10 mouse cellular contexts compared by ENCODE assay signal in genomic region chr7:28815230-28815629, GRCm38 (mm10). TPM values are rescaled to one million over a fixed set of nuclear protein-coding genes. Genes with fewer than 3 reads are reported as not detected.
DNase-seq lines count a peak whose midpoint lies in the region; ATAC-seq and TF ChIP-seq lines count a peak whose summit lies in the region.
"Had no signal": no experiment of that assay in that cellular context is flagged by ENCODE, and none has a peak within 500 bp of the region (broad histone marks: within the 10 kb centered on the region; RNA-seq: fewer than 3 reads in every experiment).

No protein-coding gene starts in this region.

- H3K4me3 ChIP-seq in hindbrain, embryonic 10.5 days: 0 out of 2 replicates have a peak overlapping the region, but pooled peaks have one; percentile 12
- H3K4me3 ChIP-seq in hindbrain, embryonic 16.5 days (ENCODE audit: low read length): no peak overlapping the region
- peak overlapping the region; percentile 18; the same call in 1 of the 2 replicates for H3K4me3 ChIP-seq in midbrain, embryonic 10.5 days
- H3K4me3 ChIP-seq in midbrain, postnatal 0 days (ENCODE audit: low read depth, low read length): no peak overlapping the region
- H3K4me3 ChIP-seq in embryonic facial prominence, embryonic 10.5 days: peak overlapping the region; percentile 14; the same call in 1 of the 2 replicates
- no peak overlapping the region for H3K4me3 ChIP-seq in stomach, embryonic 16.5 days (replicated peaks; ENCODE audit: low read length)

- H3K9me3 ChIP-seq in hindbrain, embryonic 10.5 days: no peaks in the 10 kb centered on the region
- no peaks in the 10 kb centered on the region for H3K9me3 ChIP-seq in hindbrain, embryonic 16.5 days (ENCODE audit: control insufficient read depth, low read length)
- H3K9me3 ChIP-seq in midbrain, embryonic 10.5 days (replicated peaks): no peaks in the 10 kb centered on the region
- no peaks in the 10 kb centered on the region for H3K9me3 ChIP-seq in midbrain, postnatal 0 days (ENCODE audit: low read length)
- H3K9me3 ChIP-seq in embryonic facial prominence, embryonic 10.5 days: no peaks in the 10 kb centered on the region
- no peaks in the 10 kb centered on the region for H3K9me3 ChIP-seq in stomach, embryonic 16.5 days (replicated peaks; ENCODE audit: control insufficient read depth, low read length)

- peaks cover 87% of the 10 kb centered on the region for H3K36me3 ChIP-seq in hindbrain, embryonic 10.5 days
- H3K36me3 ChIP-seq in hindbrain, embryonic 16.5 days (ENCODE audit: control insufficient read depth, insufficient read depth, low read length): peaks cover 62% of the 10 kb centered on the region
- H3K36me3 ChIP-seq in midbrain, embryonic 10.5 days: peaks cover 85% of the 10 kb centered on the region
- H3K36me3 ChIP-seq in midbrain, postnatal 0 days (ENCODE audit: insufficient read depth, low read length): peaks cover 59% of the 10 kb centered on the region
- H3K36me3 ChIP-seq in embryonic facial prominence, embryonic 10.5 days (replicated peaks): peaks cover 86% of the 10 kb centered on the region
- peaks cover 55% of the 10 kb centered on the region for H3K36me3 ChIP-seq in stomach, embryonic 16.5 days (ENCODE audit: control insufficient read depth, insufficient read depth, low read length)

- peaks cover 84% of the 10 kb centered on the region for H3K4me1 ChIP-seq in hindbrain, embryonic 10.5 days (replicated peaks)
- H3K4me1 ChIP-seq in hindbrain, embryonic 16.5 days (ENCODE audit: control insufficient read depth, insufficient read depth, low read depth, low read length): peaks cover 24% of the 10 kb centered on the region
- H3K4me1 ChIP-seq in midbrain, embryonic 10.5 days: peaks cover 85% of the 10 kb centered on the region
- H3K4me1 ChIP-seq in midbrain, postnatal 0 days (ENCODE audit: insufficient read depth, low read length): peaks cover 12% of the 10 kb centered on the region; the same call in 1 of the 2 replicates
- peaks cover 79% of the 10 kb centered on the region for H3K4me1 ChIP-seq in embryonic facial prominence, embryonic 10.5 days
- peaks cover 55% of the 10 kb centered on the region for H3K4me1 ChIP-seq in stomach, embryonic 16.5 days (ENCODE audit: control insufficient read depth, insufficient read depth, low read length)

- H3K27me3 ChIP-seq in hindbrain, embryonic 10.5 days (ENCODE audit: insufficient read depth, poor library complexity, severe bottlenecking): no peaks in the 10 kb centered on the region
- no peaks in the 10 kb centered on the region for H3K27me3 ChIP-seq in hindbrain, embryonic 16.5 days (replicated peaks; ENCODE audit: control insufficient read depth, insufficient read depth, low read length)
- H3K27me3 ChIP-seq in midbrain, embryonic 10.5 days (ENCODE audit: low read depth, poor library complexity, severe bottlenecking): no peaks in the 10 kb centered on the region
- no peaks in the 10 kb centered on the region for H3K27me3 ChIP-seq in midbrain, postnatal 0 days (ENCODE audit: insufficient read depth, low read length)
- H3K27me3 ChIP-seq in embryonic facial prominence, embryonic 10.5 days (replicated peaks; ENCODE audit: low read depth, poor library complexity, severe bottlenecking): no peaks in the 10 kb centered on the region
- H3K27me3 ChIP-seq in stomach, embryonic 16.5 days (ENCODE audit: control insufficient read depth, insufficient read depth, low read length): no peaks in the 10 kb centered on the region

- 92% methylated on average over 9 of the region's 9 CpGs for WGBS in hindbrain, embryonic 10.5 days
- 89% methylated on average over 9 of the region's 9 CpGs for WGBS in hindbrain, embryonic 16.5 days
- WGBS in midbrain, embryonic 10.5 days: 94% methylated on average over 9 of the region's 9 CpGs
- WGBS in midbrain, postnatal 0 days: 91% methylated on average over 9 of the region's 9 CpGs
- WGBS in embryonic facial prominence, embryonic 10.5 days: 93% methylated on average over 9 of the region's 9 CpGs
- WGBS in stomach, embryonic 16.5 days: 89% methylated on average over 9 of the region's 9 CpGs

- H3K27ac ChIP-seq in hindbrain, embryonic 10.5 days: no peak overlapping the region
- no peak overlapping the region for H3K27ac ChIP-seq in hindbrain, embryonic 16.5 days (ENCODE audit: low read depth, low read length)
- no peak overlapping the region for H3K27ac ChIP-seq in midbrain, embryonic 10.5 days (replicated peaks)
- H3K27ac ChIP-seq in midbrain, postnatal 0 days (ENCODE audit: low read depth, low read length): no peak overlapping the region
- no peak overlapping the region for H3K27ac ChIP-seq in embryonic facial prominence, embryonic 10.5 days (replicated peaks)
- H3K27ac ChIP-seq in stomach, embryonic 16.5 days (ENCODE audit: low read length): no peak overlapping the region

- H3K9ac ChIP-seq in hindbrain, embryonic 16.5 days (ENCODE audit: low read depth, low read length): no peak overlapping the region
- H3K9ac ChIP-seq in midbrain, postnatal 0 days (replicated peaks; ENCODE audit: low read length, poor library complexity, severe bottlenecking): no peak overlapping the region
- H3K9ac ChIP-seq in stomach, embryonic 16.5 days (ENCODE audit: low read length): 0 out of 2 replicates have a peak overlapping the region, but pooled peaks have one; percentile 8

- no peak for ATAC-seq in hindbrain, embryonic 16.5 days
- no peak for ATAC-seq in midbrain, postnatal 0 days (ENCODE audit: low FRiP score)
- ATAC-seq in stomach, embryonic 16.5 days (ENCODE audit: insufficient read depth, low FRiP score): no peak
- ATAC-seq in megakaryocyte, adult 5-6 weeks (ENCODE audit: poor library complexity, severe bottlenecking): no peak

- TF ChIP-seq CTCF in midbrain, postnatal 0 days (IDR thresholded peaks at IDR 0.05): no peak

- no peak overlapping the region for H3K4me2 ChIP-seq in hindbrain, embryonic 16.5 days (ENCODE audit: low read length)
- no peak overlapping the region for H3K4me2 ChIP-seq in midbrain, postnatal 0 days (ENCODE audit: low read depth, low read length, poor library complexity, severe bottlenecking)
- H3K4me2 ChIP-seq in stomach, embryonic 16.5 days (ENCODE audit: low read depth, low read length): no peak overlapping the region

- no peak for DNase-seq in hindbrain, embryonic 10.5 days (ENCODE audit: low spot score)
- no peak for DNase-seq in midbrain, embryonic 10.5 days (ENCODE audit: low spot score)
- DNase-seq in midbrain, postnatal 0 days (ENCODE audit: low spot score): no peak
- no peak for DNase-seq in embryonic facial prominence, embryonic 10.5 days (ENCODE audit: low spot score)
- DNase-seq: adrenal gland, adult 2 months; cerebellum, postnatal 10 days; lung, adult 18-20 months had no signal

RNA-seq across cellular contexts. Expression of gene Hnrnpl, which starts 6.9 kb away (rescaled TPM):
- 312 TPM in 2 replicates for polyA plus RNA-seq in hindbrain, embryonic 10.5 days (2016; fragmentation: Nextera tagmentation; extraction: Ambion mirVana)
- 117 and 127 TPM in 2 replicates for polyA plus RNA-seq in hindbrain, embryonic 16.5 days (2015; fragmentation: Nextera tagmentation; extraction: Ambion mirVana)
- polyA plus RNA-seq in midbrain, embryonic 10.5 days (2016; fragmentation: Nextera tagmentation; extraction: Ambion mirVana): 279 and 293 TPM in 2 replicates
- 253 and 265 TPM in 2 replicates for total RNA-seq in midbrain, postnatal 0 days (2014; rRNA removed)
- polyA plus RNA-seq in midbrain, postnatal 0 days (2015; fragmentation: Nextera tagmentation; extraction: Ambion mirVana): 146 and 175 TPM in 2 replicates
- polyA plus RNA-seq in embryonic facial prominence, embryonic 10.5 days (2016; fragmentation: Nextera tagmentation; extraction: Ambion mirVana): 325 and 346 TPM in 2 replicates
- 170 and 200 TPM in 2 replicates for polyA plus RNA-seq in stomach, embryonic 16.5 days (2015; fragmentation: Nextera tagmentation; extraction: Ambion mirVana)
- total RNA-seq in megakaryocyte, adult 5-6 weeks (2015): 275 and 307 TPM in 2 replicates
- 187 and 291 TPM in 2 replicates for total RNA-seq in megakaryocyte, adult 5-6 weeks (2017)

RNA-seq across cellular contexts. Expression of gene Ech1, which starts 9.8 kb away (rescaled TPM):
- 87.9 and 93.3 TPM in 2 replicates for polyA plus RNA-seq in hindbrain, embryonic 10.5 days (2016; fragmentation: Nextera tagmentation; extraction: Ambion mirVana)
- polyA plus RNA-seq in hindbrain, embryonic 16.5 days (2015; fragmentation: Nextera tagmentation; extraction: Ambion mirVana): 115 and 117 TPM in 2 replicates
- polyA plus RNA-seq in midbrain, embryonic 10.5 days (2016; fragmentation: Nextera tagmentation; extraction: Ambion mirVana): 85.1 and 94.5 TPM in 2 replicates
- total RNA-seq in midbrain, postnatal 0 days (2014; rRNA removed): 89.3 and 104 TPM in 2 replicates
- 103 and 107 TPM in 2 replicates for polyA plus RNA-seq in midbrain, postnatal 0 days (2015; fragmentation: Nextera tagmentation; extraction: Ambion mirVana)
- polyA plus RNA-seq in embryonic facial prominence, embryonic 10.5 days (2016; fragmentation: Nextera tagmentation; extraction: Ambion mirVana): 75.8 and 81.7 TPM in 2 replicates
- 227 and 230 TPM in 2 replicates for polyA plus RNA-seq in stomach, embryonic 16.5 days (2015; fragmentation: Nextera tagmentation; extraction: Ambion mirVana)
- total RNA-seq in megakaryocyte, adult 5-6 weeks (2015): 119 TPM in 2 replicates
- total RNA-seq in megakaryocyte, adult 5-6 weeks (2017): 78.8 and 82.8 TPM in 2 replicates

RNA-seq across cellular contexts. Expression of gene Lgals4, which starts 18.4 kb away (rescaled TPM):
- polyA plus RNA-seq in hindbrain, embryonic 10.5 days (2016; fragmentation: Nextera tagmentation; extraction: Ambion mirVana): 3.9 and 4.0 TPM in 2 replicates
- 5.3 and 6.1 TPM in 2 replicates for polyA plus RNA-seq in hindbrain, embryonic 16.5 days (2015; fragmentation: Nextera tagmentation; extraction: Ambion mirVana)
- polyA plus RNA-seq in midbrain, embryonic 10.5 days (2016; fragmentation: Nextera tagmentation; extraction: Ambion mirVana): 3.1 and 3.7 TPM in 2 replicates
- total RNA-seq in midbrain, postnatal 0 days (2014; rRNA removed): 3.4 and 3.5 TPM in 2 replicates
- 4.8 and 5.1 TPM in 2 replicates for polyA plus RNA-seq in midbrain, postnatal 0 days (2015; fragmentation: Nextera tagmentation; extraction: Ambion mirVana)
- polyA plus RNA-seq in embryonic facial prominence, embryonic 10.5 days (2016; fragmentation: Nextera tagmentation; extraction: Ambion mirVana): 4.4 and 4.9 TPM in 2 replicates
- polyA plus RNA-seq in stomach, embryonic 16.5 days (2015; fragmentation: Nextera tagmentation; extraction: Ambion mirVana): 353 and 382 TPM in 2 replicates
- 3.1 and 13.4 TPM in 2 replicates for total RNA-seq in megakaryocyte, adult 5-6 weeks (2015)
- total RNA-seq in megakaryocyte, adult 5-6 weeks (2017): 5.2 and 5.9 TPM in 2 replicates

RNA-seq across cellular contexts. Expression of gene Rinl, which starts 26.5 kb away (rescaled TPM):
- polyA plus RNA-seq in hindbrain, embryonic 10.5 days (2016; fragmentation: Nextera tagmentation; extraction: Ambion mirVana): 4.0 TPM in 2 replicates
- polyA plus RNA-seq in hindbrain, embryonic 16.5 days (2015; fragmentation: Nextera tagmentation; extraction: Ambion mirVana): 2.8 and 2.9 TPM in 2 replicates
- 3.5 and 4.0 TPM in 2 replicates for polyA plus RNA-seq in midbrain, embryonic 10.5 days (2016; fragmentation: Nextera tagmentation; extraction: Ambion mirVana)
- 0.80 and 1.0 TPM in 2 replicates for total RNA-seq in midbrain, postnatal 0 days (2014; rRNA removed)
- 1.9 TPM in 2 replicates for polyA plus RNA-seq in midbrain, postnatal 0 days (2015; fragmentation: Nextera tagmentation; extraction: Ambion mirVana)
- 2.2 and 2.8 TPM in 2 replicates for polyA plus RNA-seq in embryonic facial prominence, embryonic 10.5 days (2016; fragmentation: Nextera tagmentation; extraction: Ambion mirVana)
- 5.0 and 5.9 TPM in 2 replicates for polyA plus RNA-seq in stomach, embryonic 16.5 days (2015; fragmentation: Nextera tagmentation; extraction: Ambion mirVana)
- 64.9 and 68.8 TPM in 2 replicates for total RNA-seq in megakaryocyte, adult 5-6 weeks (2015)
- 62.6 and 71.5 TPM in 2 replicates for total RNA-seq in megakaryocyte, adult 5-6 weeks (2017)

RNA-seq across cellular contexts. Expression of gene Nfkbib, which starts 47.9 kb away (rescaled TPM):
- 56.0 and 61.1 TPM in 2 replicates for polyA plus RNA-seq in hindbrain, embryonic 10.5 days (2016; fragmentation: Nextera tagmentation; extraction: Ambion mirVana)
- 70.2 and 72.2 TPM in 2 replicates for polyA plus RNA-seq in hindbrain, embryonic 16.5 days (2015; fragmentation: Nextera tagmentation; extraction: Ambion mirVana)
- polyA plus RNA-seq in midbrain, embryonic 10.5 days (2016; fragmentation: Nextera tagmentation; extraction: Ambion mirVana): 57.6 and 62.3 TPM in 2 replicates
- total RNA-seq in midbrain, postnatal 0 days (2014; rRNA removed): 18.3 and 19.7 TPM in 2 replicates
- polyA plus RNA-seq in midbrain, postnatal 0 days (2015; fragmentation: Nextera tagmentation; extraction: Ambion mirVana): 58.5 and 65.3 TPM in 2 replicates
- polyA plus RNA-seq in embryonic facial prominence, embryonic 10.5 days (2016; fragmentation: Nextera tagmentation; extraction: Ambion mirVana): 55.1 and 55.5 TPM in 2 replicates
- 37.2 and 38.9 TPM in 2 replicates for polyA plus RNA-seq in stomach, embryonic 16.5 days (2015; fragmentation: Nextera tagmentation; extraction: Ambion mirVana)
- 15.5 and 19.5 TPM in 2 replicates for total RNA-seq in megakaryocyte, adult 5-6 weeks (2015)
- total RNA-seq in megakaryocyte, adult 5-6 weeks (2017): 13.3 and 15.6 TPM in 2 replicates

Comparison
In these comparisons a context has a peak if more than half of its experiments do, and no peak if none do; other contexts are left out.
1. H3K4me3 ChIP-seq: peak in hindbrain, embryonic 10.5 days (single experiment), midbrain, embryonic 10.5 days (single experiment) and embryonic facial prominence, embryonic 10.5 days (single experiment); none in hindbrain, embryonic 16.5 days (single experiment), midbrain, postnatal 0 days (single experiment) and stomach, embryonic 16.5 days (single experiment).
2. RNA of gene Lgals4, which starts 18.4 kb away (polyA plus RNA-seq): 353 to 382 TPM in stomach, embryonic 16.5 days; 5.3 to 6.1 TPM in hindbrain, embryonic 16.5 days, 4.8 to 5.1 TPM in midbrain, postnatal 0 days, 4.4 to 4.9 TPM in embryonic facial prominence, embryonic 10.5 days, 3.9 to 4.0 TPM in hindbrain, embryonic 10.5 days and 3.1 to 3.7 TPM in midbrain, embryonic 10.5 days; every median in the first group is over 10 times any median in the second.